Mouse (Mus musculus) frontal cortex, adult (tissue): ENCODE data around the gene Cdh13.

Source experiments
- ATAC-seq: cut with Nextera tagmentation; 2 replicates; pipeline ENCODE4 v1.9.2; 2017; ENCODE audit warnings: mild to moderate bottlenecking, moderate library complexity, mixed read lengths; ENCODE audit not compliant: low TSS enrichment

The Cdh13 gene

DNA sequence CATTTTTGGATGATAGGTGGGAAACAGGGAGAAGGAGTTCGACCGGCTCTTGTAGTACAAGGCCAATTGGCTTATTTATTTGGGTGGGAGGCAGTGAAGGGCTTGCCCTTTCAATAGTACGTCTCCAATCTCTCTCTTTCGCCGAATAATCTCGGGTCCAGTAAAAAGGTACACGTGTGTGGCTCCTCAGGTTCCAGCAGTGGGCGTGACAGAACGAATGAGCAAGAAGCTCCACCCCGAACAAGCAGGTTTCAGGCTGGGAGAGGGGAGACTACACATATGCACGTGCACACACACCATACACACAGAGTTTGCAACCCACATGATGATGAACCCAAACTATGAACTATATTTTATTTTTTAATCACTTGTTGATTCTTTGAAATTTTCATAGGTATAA is 653.9 kb downstream of the Cdh13 start:
- no peak for ATAC-seq

DNA sequence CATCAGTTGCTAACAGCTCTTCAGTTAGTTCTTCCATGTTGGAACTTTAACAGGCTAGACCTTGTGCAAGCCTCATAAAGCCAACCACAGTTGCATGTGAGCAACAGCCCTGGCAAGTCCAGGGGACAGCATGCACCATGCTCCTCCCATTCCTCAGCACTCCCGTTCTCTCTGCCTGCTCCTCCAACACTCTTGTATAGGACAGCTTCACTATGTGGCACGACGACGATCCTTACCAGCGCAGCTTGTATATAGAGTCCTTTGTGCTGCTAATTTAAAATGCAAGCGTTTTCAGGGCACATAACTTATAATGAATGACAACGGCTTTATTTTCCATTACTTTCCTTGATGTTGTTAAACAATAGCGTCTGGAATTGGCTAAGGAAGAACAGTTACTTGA is 654.5 kb downstream of the Cdh13 start:
- ATAC-seq, result no peak

DNA sequence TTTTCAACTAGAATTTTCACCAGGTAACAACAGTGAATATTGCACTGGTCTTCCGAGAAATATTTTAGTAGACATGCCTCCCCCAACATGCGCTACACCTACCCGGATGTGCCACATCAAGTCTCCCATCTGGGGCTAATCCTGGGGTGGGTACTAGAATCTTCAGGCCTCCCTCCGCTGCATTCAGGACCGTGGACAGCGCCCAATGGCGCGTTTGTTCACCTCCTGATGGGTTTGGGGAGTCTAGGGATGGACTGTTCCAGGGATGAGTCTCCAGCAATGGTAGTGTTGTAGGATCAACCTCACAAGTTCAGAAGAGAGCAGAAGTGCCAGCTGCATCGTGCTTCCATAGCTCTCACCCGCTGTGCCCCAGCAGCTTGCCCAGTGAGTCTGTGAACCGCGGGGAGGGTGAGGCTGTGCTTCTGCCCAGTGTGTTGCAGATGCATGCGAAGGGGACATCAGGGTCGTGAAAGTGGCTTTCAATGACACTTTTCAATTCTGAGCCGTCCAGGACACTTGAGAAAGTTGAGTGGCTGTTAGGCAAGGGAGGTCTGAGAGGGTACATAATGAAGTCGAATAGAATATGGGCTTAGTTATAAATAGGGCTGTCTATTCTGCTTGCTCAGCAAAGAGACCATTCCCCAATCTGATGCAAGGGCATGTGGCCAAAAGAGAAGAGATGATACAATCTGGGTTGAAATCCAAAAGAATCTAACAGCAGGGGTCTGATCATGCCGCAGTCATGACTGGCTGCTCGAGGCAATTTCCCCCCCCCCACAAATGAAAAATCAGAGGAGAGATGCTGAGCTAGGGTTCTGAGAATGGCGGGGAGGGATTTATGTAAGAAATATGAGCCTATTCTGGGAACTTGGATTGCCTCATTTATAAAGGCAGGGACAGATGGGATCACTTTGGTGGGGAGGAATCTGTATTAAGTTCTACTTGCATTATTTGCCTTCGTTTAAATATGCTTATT is 668.5 kb downstream of the Cdh13 start:
- no peak for ATAC-seq

DNA sequence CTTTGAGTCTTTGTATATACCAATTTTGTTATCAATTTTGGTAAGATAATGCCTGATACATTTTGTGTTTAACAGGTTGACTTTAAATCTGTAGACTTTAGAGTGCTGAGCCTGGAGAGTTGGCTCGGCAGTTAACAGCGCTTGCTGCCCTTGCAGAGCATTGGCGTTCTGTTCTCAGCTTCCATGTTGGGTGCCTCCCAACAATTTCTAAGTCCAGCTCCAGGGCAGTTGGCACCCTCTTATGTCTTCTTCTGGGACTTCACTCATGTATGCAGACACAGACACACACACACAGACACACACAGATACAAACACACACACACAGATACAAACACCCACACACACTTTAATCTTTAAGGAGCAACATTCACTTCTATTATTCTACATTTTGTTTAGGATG is 672.6 kb downstream of the Cdh13 start:
- ATAC-seq, result no peak

DNA sequence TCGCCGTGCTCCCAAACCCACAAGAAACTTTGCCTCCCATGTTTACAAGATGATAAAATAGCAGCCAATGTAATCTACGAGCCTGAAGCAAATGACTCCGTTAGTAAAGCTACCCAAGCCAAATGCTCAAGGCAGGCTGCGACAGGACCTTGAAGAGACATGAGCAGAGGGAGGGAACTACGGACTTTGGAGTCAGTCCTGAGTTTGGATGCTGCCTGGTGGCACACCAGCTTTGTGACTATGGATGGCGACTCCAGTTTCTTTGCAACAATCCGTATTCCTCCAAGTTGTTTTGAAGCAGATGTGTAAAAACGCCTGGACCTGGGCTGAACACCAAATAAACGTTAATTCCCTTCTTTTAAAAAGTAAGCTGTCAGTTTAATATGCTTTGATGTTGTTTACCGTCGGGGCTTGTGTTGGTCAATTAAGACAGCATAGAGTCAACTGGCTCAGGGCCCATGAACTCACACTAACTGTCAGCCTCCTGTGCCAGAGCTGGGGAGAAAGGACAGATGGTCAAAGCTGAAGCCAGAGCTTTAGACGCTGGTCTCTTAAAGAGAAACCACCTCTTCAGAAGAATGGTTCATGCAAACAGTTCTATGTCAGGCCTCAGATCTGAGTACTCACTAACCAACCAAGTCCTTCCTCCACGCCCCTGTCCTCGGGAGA is 678.5 kb downstream of the Cdh13 start:
- ATAC-seq, result no peak

DNA sequence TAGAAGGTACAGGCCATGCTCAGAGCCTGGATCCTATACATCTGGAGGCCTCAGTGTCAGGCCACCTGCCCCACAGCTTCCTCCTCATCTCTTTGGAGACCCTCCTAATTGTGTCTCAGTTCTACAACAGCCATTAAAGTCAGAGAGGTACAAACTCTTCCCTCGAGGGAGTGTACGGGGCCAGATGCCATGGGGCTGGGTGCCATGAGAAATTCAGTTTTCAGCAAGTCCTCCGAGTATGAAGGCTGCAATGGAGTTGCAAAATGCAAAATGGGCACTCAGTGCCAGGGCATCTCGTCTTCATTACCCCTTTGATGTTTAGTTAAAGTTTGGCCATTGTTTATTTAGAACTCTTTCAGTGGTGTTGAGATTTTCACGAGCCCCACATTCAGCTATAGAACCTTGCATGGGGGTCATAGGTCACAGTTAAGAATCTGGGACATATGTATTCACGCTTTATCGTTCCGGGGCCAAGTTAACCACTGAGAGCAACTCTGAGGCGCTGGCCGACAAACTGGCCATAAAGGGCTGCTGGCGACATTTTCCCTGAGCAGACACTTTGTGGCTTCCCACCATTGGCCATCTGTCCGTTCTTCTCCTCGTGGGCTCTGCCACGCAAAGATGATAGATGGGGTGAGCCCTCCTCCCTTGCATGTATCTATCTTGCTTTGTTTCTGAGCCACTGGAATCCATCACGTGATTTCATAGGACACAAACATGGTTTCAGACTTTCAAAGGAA is 681.7 kb downstream of the Cdh13 start:
- ATAC-seq, result no peak

DNA sequence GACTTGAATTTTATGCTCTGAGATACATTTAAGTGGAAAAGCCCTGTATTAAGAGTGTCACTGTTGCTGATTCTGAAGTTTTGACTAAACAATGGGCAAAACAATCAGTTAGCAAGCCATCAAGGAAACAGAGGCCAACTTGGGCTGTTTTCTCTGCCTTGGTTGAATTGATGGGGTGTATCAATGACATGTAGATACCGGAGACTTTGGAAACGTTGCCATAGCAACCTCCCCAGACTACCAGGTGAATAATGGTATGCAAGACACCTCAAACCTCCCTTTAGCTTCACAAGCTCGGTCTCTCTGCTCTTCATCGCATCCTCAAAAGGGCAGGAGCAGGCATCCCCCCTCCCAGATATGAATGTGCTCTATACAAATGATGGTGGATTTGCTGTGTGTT is 685.4 kb downstream of the Cdh13 start:
- no peak for ATAC-seq

DNA sequence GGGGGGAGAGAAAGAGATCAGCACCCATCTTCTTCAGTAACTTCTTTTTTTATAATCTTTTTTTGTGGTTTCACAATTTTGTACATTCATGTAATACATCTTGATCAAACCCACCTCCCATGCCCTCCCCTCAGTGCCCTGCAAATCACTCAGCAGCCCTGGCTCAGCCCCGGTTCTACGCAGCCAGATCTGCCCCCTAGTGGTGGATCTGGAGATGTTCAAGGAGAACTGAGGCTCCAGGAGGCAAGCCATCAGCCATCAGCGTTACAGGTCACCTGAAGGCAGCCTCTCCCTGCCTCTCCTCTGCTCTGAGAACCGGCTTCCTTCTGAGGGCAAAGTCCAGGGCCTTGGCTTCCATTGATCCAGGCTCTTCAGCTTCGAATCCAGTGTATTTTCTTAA is 696.3 kb downstream of the Cdh13 start:
- peak; percentile 85 for ATAC-seq

DNA sequence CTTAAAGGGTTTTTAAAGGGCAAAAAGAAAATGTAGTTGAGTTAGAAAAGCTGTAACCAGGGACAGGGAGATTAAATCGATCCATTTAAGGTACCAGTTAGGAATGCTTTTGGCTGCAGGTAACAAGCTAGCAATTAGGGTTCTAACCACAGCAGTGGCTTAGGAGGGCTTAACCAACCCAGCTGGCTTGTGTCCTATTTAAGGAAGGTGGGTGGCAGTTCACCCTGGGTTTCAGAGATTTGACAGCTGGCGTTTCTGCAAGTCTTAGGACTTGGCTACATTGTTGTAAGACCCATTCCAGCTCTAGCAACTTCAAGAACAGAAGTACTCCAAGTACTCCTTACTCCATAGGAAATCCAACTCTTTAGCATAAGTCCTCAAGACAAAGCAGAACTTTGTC is 700.2 kb downstream of the Cdh13 start:
- ATAC-seq, result no peak

DNA sequence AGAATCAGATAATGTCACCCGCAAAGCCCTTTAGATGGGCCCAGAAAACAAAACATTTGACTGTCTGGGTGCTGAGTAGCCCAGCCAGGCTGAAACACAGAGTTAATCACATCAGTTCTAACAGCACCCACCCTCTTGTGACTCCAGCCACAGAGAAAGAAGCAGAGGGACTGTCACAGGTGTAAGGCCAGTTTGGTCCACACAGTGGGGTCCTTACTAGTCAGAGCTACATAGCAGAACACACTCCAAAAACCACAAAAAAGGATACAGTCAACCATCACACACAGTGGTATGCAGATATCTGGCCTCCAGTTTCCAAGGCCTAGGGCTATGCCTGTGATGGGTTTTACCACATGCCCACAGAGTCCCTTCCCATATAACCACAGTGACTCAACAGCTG is 703.3 kb downstream of the Cdh13 start:
- ATAC-seq, result no peak

DNA sequence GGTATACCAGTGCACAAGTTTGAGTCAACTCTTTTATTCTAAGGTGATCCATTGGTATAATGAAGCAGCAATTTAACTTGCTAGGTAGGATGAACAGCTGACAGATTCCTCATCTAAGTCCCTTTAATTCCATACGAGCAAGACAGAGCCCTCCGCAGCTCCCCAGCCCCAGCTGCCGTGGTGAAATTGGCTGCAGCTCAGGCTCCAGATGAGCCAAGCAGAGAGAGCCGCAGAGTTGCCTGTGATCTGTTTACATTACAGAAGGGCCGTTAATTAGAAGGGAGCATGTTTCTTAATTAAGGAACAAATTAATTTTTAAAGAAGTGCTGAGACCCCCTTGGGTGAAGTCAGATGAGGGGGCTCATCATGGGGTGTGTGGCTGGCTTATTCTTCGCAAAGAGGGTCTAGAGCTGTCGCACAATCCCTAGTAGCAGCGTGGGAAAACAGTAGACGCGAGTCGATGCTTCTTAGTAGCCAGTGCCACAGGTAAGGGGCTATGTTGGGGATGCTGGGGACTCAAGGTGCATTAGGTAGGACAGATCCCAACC is 712.2 kb downstream of the Cdh13 start:
- no peak for ATAC-seq

DNA sequence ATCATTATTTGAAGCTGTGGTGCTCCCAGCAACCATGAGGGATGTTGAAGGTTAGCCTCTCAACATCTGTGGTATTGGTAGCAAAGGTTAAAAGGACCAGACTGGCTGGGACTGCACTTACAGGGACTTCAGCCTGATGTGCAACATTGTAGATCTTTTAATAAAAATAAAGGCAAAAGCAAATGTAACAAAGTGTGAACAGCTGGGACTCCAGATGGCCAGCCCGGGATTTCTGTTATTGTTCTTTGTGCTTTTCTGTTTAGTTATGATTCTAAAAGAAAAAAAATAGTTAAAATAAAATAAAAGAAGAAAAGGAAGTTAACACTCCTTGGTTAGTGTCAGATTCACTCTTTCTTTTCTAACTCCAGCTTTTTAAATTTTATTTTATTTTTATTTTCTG is 717.1 kb downstream of the Cdh13 start:
- ATAC-seq, result no peak

DNA sequence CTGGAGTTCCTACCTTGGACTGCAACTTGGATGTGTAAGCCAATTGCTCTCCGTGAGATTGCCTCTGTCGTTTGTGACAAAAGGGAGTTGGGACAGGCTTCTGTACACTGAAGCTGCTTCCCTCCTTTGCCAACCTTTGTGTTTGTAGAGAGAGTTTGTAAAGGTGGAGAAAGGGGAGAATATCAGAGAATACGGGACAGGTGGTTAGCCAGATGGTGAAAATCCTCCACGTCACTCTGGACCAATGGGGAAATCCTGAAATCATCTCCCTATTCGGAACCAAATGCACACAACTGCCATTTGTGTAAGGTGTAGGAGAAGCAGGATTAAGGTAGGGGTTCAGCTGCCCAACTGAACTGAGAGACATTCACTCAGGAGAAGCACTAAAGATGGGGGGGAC is 721.3 kb downstream of the Cdh13 start:
- no peak for ATAC-seq

DNA sequence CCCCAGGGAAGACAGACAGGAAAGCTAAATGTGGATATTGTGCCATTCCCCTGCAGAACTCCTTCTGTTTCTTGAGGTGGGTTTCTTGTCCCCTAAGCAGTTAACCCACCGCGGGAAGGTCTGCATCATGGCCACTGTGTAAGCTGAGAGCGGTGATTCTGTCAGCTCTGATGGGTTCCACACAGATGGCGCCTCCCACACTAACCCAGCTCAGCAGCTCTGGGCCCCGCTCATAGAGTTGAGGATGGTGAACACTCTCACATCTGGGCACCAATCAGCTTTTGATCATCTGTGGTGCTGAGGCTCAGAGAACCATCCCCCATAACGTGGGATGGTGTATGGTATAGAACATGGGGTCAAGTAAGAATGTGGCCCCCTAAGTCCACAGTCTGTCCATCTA is 735.1 kb downstream of the Cdh13 start:
- peak; percentile 53 for ATAC-seq

DNA sequence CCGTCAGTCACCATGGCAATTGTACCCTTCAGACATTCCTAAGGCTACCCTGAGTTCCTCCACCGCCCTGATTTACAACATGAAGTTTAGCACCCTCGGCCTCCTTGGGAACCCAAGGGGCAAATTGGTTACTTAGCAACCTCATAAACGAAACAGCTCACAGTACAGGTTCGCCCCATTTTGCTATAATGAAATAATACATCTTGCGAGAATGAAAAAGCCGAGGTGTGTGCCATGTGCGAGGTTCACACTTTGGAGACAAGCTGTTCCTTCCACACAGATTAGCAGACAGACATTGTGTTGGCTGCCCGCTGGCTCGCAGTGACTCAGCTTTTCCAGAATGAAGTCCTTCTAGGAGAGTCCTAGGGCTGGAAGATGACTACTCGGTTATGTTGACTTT is 737.2 kb downstream of the Cdh13 start:
- peak; percentile 85 for ATAC-seq

DNA sequence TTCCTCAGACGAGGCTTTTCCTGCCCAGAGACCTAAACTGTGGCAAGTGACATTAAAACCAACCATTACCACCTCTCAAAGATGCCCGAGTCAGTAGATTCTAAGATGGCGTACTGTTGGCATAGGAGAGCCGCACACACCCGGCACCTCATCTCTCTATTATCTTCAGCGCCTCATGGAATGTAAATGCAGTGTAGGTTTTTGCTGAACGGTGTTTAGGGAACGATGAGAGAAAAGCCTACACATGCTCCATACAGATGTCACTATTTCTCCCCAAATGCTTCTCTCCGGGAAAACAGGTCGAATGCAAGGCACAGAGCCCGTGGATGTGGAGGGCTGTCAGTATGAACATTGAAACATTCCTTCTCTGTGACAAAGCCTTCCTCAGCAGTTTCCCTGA is 737.9 kb downstream of the Cdh13 start:
- peak; percentile 72 for ATAC-seq

DNA sequence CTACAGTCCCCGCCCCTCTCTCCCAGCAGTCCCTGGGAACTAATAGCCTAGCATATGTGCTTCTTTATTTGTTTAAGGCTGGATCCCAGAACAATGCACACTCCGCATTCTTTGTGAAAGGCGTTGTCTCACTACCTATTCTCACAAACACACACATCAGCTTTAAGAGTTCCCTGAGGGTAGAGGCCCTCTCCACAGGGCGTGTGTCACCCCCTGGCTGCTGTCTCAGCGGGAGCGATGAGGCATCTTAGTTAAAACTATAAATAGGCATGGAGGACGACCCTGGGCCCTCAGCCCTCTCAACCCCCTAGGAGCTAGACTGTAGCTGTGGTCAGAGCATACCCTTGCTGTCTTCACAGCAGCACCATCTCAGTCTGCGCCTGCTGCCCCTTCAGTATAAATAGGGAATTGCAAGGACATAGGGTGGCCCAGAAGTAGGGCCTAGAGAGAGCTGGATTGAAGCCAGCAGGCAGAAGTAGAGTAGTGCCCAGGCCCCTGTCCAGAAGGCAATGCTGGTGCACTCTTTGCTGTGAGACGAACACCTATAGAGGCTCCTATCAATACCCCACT is 738.9 kb downstream of the Cdh13 start:
- no peak for ATAC-seq

DNA sequence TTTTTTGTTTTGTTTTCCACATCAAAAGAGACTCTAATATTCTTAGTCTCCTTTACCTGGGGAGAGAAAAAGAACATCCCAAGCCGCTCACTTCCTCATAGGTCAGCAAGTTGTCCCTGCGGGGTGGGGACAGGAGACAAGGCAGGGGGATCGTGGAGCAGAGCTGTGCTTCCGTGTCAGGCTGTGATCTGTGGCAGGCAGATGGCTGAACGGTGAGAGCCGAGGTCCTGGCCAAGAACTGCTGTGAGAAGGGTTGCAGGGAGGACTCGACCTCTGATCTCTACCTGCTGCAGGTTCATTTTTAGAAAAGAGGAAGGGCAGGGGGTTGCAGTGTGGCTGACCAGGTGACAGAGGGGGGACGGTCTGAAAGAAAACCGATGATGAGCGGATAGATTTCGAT is 749.9 kb downstream of the Cdh13 start:
- ATAC-seq, result no peak

DNA sequence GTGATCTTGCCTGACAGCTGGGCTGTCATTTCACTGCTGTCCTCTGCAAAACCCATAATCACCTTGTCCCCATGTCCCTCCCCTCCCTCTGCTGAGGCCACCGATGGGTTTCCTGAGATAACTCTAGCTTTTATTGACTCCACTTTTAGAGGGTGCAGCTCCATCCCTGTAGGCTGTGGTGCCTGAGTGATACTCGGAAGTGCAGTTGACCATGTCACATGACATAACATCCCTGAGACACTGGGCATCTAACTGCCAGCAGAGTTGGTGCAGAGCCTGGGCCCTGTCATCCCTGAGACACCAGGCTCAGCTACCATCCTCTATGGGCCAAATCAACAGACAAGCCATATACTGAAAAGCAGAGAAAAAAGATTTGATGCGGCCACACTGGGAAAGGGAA is 750.5 kb downstream of the Cdh13 start:
- no peak for ATAC-seq

DNA sequence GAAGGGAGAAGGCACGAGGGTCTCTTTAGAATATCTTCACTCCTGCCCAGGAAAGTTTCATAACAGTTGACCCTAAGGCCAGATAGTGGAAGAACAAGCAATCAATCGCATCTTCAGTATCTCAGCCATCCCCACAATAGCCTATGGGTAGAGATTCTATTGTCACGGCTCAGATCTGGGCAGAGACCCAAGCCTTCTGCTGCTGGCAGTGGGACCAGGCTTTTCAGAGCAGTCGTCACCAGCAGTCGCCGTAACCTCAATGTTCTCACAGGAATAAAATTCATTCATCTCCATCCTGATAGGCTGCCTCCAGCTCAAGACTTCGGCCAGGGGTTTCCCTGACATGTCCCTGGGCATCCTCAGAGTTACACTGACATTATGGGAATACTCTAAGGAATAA is 751.6 kb downstream of the Cdh13 start:
- peak; percentile 96 for ATAC-seq

DNA sequence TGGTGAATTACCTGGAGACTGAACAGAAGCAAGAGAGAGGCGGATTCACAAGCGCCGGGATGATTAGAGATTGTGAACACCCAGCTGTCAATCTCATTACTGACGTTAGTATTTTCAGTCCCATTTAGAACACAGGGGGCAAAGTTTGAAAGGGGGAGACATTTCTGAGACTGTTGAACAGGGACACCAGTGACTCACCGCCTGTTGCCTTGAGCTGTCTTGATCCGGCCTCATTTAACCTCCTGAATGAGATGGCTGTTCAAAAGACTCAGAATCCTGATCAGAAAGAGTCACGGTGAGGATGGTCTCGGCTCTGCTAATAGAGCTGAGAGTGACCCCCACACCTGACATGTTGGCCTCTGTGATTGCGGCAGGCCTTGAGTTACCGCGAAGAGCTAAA is 754.0 kb downstream of the Cdh13 start:
- ATAC-seq, result no peak

DNA sequence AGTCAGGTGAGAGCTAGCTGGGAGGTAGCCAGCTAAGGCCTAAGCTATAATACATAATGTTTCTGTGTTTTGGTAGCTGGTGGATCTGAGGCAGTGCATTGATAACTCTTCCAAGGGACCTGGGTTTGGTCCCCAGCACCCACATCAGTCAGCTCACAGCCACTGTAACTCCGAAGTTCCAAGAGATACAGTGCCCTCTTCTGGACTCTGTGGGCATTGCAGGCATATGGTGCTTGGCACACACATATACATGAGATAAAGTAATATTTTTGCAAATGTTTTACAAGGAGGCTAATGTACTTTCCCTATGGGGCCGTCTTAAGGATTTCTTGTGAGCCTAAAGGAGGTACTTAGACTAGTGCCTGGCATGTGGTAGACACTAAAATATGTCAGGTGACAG is 755.8 kb downstream of the Cdh13 start:
- no peak for ATAC-seq
